Mouse (Mus musculus): Measurements from ENCODE around the gene Nrarp. TPM values are rescaled to one million over a fixed set of nuclear protein-coding genes. Genes with fewer than 3 reads are reported as not detected.

Nrarp gene
- polyA plus RNA-seq, 1 experiment from 2014 or later: 63.9 TPM

Other genes with a start within 250 kb of the Nrarp start
- gene Arrdc1, start 245.5 kb upstream of the Nrarp start, polyA plus RNA-seq (2014; fragmentation: Nextera tagmentation; extraction: Ambion mirVana): 11.3 and 11.6 TPM in 2 replicates
- gene Zmynd19, start 231.0 kb upstream of the Nrarp start, polyA plus RNA-seq (2014; fragmentation: Nextera tagmentation; extraction: Ambion mirVana): 32.9 and 33.7 TPM in 2 replicates
- 32.6 and 33.0 TPM in 2 replicates for gene Dph7, start 218.4 kb upstream of the Nrarp start, polyA plus RNA-seq (2014; fragmentation: Nextera tagmentation; extraction: Ambion mirVana)
- gene Mrpl41, start 205.7 kb upstream of the Nrarp start, polyA plus RNA-seq (2014; fragmentation: Nextera tagmentation; extraction: Ambion mirVana): 154 and 163 TPM in 2 replicates
- 3.1 and 4.5 TPM in 2 replicates for gene Pnpla7, start 204.7 kb upstream of the Nrarp start, polyA plus RNA-seq (2014; fragmentation: Nextera tagmentation; extraction: Ambion mirVana)
- gene Nsmf, start 126.4 kb upstream of the Nrarp start, polyA plus RNA-seq (2014; fragmentation: Nextera tagmentation; extraction: Ambion mirVana): 34.2 and 34.7 TPM in 2 replicates
- gene Entpd8, start 100.5 kb upstream of the Nrarp start, polyA plus RNA-seq (2014; fragmentation: Nextera tagmentation; extraction: Ambion mirVana): not detected in 2 replicates
- not detected in 2 replicates for gene Noxa1, start 85.6 kb upstream of the Nrarp start, polyA plus RNA-seq (2014; fragmentation: Nextera tagmentation; extraction: Ambion mirVana)
- gene Tor4a, start 16.1 kb downstream of the Nrarp start, polyA plus RNA-seq (2014; fragmentation: Nextera tagmentation; extraction: Ambion mirVana): 1.4 and 1.5 TPM in 2 replicates
- 96.4 and 102 TPM in 2 replicates for gene Nelfb, start 30.7 kb downstream of the Nrarp start, polyA plus RNA-seq (2014; fragmentation: Nextera tagmentation; extraction: Ambion mirVana)
- gene Stpg3, start 33.9 kb downstream of the Nrarp start, polyA plus RNA-seq (2014; fragmentation: Nextera tagmentation; extraction: Ambion mirVana): not detected in 2 replicates
- 0.94 TPM in 1 of 2 replicates, not detected in the other for gene Fam166a, start 38.0 kb downstream of the Nrarp start, polyA plus RNA-seq (2014; fragmentation: Nextera tagmentation; extraction: Ambion mirVana)
- 535 and 571 TPM in 2 replicates for gene Tubb4b, start 43.9 kb downstream of the Nrarp start, polyA plus RNA-seq (2014; fragmentation: Nextera tagmentation; extraction: Ambion mirVana)
- gene Slc34a3, start 53.6 kb downstream of the Nrarp start, polyA plus RNA-seq (2014; fragmentation: Nextera tagmentation; extraction: Ambion mirVana): not detected in 2 replicates
- not detected in 2 replicates for gene Rnf224, start 56.0 kb downstream of the Nrarp start, polyA plus RNA-seq (2014; fragmentation: Nextera tagmentation; extraction: Ambion mirVana)
- 24.4 and 26.9 TPM in 2 replicates for gene Rnf208, start 61.5 kb downstream of the Nrarp start, polyA plus RNA-seq (2014; fragmentation: Nextera tagmentation; extraction: Ambion mirVana)
- 0.32 TPM in 1 of 2 replicates, not detected in the other for gene Cysrt1, start 61.7 kb downstream of the Nrarp start, polyA plus RNA-seq (2014; fragmentation: Nextera tagmentation; extraction: Ambion mirVana)
- 3.3 and 4.1 TPM in 2 replicates for gene AL732309.1, start 66.1 kb downstream of the Nrarp start, polyA plus RNA-seq (2014; fragmentation: Nextera tagmentation; extraction: Ambion mirVana)
- 14.7 and 16.0 TPM in 2 replicates for gene Tmem203, start 74.7 kb downstream of the Nrarp start, polyA plus RNA-seq (2014; fragmentation: Nextera tagmentation; extraction: Ambion mirVana)
- gene Tprn, start 81.9 kb downstream of the Nrarp start, polyA plus RNA-seq (2014; fragmentation: Nextera tagmentation; extraction: Ambion mirVana): 2.4 and 4.5 TPM in 2 replicates
- gene Ssna1, start 91.7 kb downstream of the Nrarp start, polyA plus RNA-seq (2014; fragmentation: Nextera tagmentation; extraction: Ambion mirVana): 240 and 247 TPM in 2 replicates
- 105 and 117 TPM in 2 replicates for gene Anapc2, start 91.7 kb downstream of the Nrarp start, polyA plus RNA-seq (2014; fragmentation: Nextera tagmentation; extraction: Ambion mirVana)
- gene Tmem210, start 107.4 kb downstream of the Nrarp start, polyA plus RNA-seq (2014; fragmentation: Nextera tagmentation; extraction: Ambion mirVana): not detected in 2 replicates
- gene Lrrc26, start 109.2 kb downstream of the Nrarp start, polyA plus RNA-seq (2014; fragmentation: Nextera tagmentation; extraction: Ambion mirVana): not detected in 2 replicates
- gene Grin1, start 138.4 kb downstream of the Nrarp start, polyA plus RNA-seq (2014; fragmentation: Nextera tagmentation; extraction: Ambion mirVana): 2.4 and 2.6 TPM in 2 replicates
- 87.2 and 88.1 TPM in 2 replicates for gene Man1b1, start 151.6 kb downstream of the Nrarp start, polyA plus RNA-seq (2014; fragmentation: Nextera tagmentation; extraction: Ambion mirVana)
- gene Dpp7, start 175.6 kb downstream of the Nrarp start, polyA plus RNA-seq (2014; fragmentation: Nextera tagmentation; extraction: Ambion mirVana): 15.9 and 16.0 TPM in 2 replicates
- gene Uap1l1, start 184.9 kb downstream of the Nrarp start, polyA plus RNA-seq (2014; fragmentation: Nextera tagmentation; extraction: Ambion mirVana): 3.4 and 6.7 TPM in 2 replicates
- gene Sapcd2, start 191.6 kb downstream of the Nrarp start, polyA plus RNA-seq (2014; fragmentation: Nextera tagmentation; extraction: Ambion mirVana): 47.9 and 53.3 TPM in 2 replicates
- gene Entpd2, start 215.1 kb downstream of the Nrarp start, polyA plus RNA-seq (2014; fragmentation: Nextera tagmentation; extraction: Ambion mirVana): 0.12 and 0.23 TPM in 2 replicates
- gene Npdc1, start 218.6 kb downstream of the Nrarp start, polyA plus RNA-seq (2014; fragmentation: Nextera tagmentation; extraction: Ambion mirVana): 101 and 106 TPM in 2 replicates
- not detected in 2 replicates for gene Fut7, start 242.5 kb downstream of the Nrarp start, polyA plus RNA-seq (2014; fragmentation: Nextera tagmentation; extraction: Ambion mirVana)
- 5.2 and 5.4 TPM in 2 replicates for gene Abca2, start 247.9 kb downstream of the Nrarp start, polyA plus RNA-seq (2014; fragmentation: Nextera tagmentation; extraction: Ambion mirVana)